Mouse (Mus musculus): ENCODE data around the gene Txk. TPM values are rescaled to one million over a fixed set of nuclear protein-coding genes. Genes with fewer than 3 reads are reported as not detected.
A peak's percentile ranks its signal among the peaks of the same experiment; 100 is the strongest.

The Txk gene
- total RNA-seq, 2 experiments from 2014 or later: 0.10 TPM

GRCm38 (mm10) chr5:72750226-72750625, 2.4 kb downstream of the Txk start:
- no peak for DNase-seq

DNA sequence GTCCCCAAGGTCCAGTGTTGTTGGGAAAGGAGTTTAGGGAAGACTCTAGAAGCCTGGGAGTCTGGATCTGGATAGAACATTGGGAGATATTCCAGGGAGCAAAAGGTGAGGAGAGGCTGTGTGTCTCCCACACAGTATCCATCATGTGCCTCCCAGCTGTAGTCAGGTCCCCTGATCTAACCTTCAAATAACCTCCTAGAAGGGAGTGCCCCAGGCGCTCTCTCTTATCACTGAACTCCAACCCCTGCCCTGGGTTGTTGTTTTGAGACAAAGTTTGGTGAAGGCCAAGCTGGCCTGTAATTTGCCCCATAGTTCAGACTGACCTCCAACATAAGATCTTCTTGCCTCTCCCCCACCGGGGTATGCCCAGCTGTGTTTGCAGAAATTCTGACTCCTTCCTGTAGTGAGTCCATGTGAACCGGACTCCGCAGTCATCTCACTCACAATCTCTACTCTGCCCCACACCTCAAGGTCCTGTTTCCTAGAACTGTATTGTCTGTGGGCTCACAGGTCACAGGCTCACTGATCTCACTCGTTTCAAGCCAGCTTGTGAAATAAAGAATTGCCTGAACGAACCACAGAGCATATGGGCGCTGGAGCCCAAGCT, 3.8 kb downstream of the Txk start:
- DNase-seq: no peak

DNA sequence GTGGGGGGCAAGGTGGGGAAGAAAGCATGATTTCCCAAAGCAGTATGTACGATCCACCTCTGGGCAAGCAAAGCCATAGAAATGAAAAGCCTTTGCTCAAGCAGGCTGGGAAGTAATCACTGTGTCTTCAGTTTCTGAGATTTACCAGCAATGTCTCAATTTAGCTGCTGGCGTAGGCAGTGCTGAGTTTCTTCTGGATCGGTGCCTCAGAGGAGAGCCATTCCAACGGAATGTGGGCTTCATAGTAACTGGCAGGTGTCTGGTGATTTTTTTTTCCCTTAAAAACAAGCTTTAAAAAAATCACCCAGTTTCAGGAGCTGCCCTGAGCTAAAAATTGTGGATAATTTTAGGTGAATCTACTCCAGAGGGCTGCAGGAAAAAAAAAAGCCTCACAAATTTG, 5.2 kb downstream of the Txk start:
- DNase-seq: no peak

GRCm38 (mm10) chr5:72746461-72746860, 6.1 kb downstream of the Txk start:
- no peak for DNase-seq

- no peak for DNase-seq
These were observed 9.5 kb downstream of the Txk start for GRCm38 (mm10) chr5:72743103-72743502.

DNA sequence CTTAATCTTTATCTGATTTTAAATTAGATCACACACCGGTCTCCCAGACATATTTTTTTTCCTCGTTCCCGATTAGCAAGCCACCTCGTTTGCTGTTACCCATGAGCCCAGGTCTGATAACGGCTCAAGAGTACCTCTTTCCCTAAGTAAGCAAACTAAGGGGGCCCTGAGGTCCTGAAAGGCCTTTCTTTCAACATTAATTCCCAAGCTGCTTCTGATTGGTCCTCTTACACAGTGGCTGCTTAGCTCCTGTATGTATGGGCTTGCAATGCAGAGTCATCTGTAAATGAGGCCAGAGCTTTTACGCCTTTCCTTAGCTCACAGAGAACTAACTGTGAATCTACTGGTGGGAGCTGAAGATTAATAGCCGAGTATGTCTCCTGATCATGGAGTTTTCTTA, 15.7 kb downstream of the Txk start:
- no peak for DNase-seq

DNA sequence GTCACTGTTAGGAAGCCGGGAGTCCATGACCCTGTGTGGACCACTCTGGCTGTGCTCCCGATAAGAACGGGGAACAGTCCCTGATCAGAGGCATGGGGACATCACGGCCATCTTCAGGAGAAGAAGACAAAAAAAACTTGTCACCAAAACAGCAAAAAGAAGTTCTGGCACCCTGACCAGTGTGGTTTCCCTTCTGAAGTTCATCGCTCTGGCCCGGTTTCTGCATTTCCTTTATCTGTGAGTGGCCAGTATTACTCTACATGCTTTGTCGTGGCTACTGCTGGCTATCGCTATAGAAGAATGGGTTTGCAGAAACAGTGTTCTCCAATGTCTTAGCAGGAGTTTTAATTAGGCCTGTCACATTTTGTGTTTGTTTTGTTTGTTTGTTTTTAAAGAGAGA, 16.1 kb downstream of the Txk start:
- no peak for DNase-seq

DNA sequence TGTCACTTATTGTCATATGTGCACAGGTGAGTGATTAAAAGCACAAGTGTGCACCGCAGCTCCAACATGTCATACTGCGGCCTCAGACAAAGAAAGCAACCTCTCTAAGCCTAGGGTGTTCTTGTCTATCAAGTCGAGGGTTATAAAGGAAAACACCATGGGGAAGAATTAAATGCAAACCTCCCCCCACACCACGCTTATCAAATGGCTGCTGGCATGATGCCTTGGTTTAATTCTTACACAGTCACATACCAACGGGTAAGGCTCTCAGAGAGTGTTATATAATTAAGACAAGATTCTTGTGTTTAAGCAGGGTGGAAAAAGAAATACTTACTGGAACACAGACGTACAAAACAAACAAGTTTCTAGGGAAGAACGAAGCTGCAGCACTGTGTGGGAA, 16.8 kb downstream of the Txk start:
- DNase-seq: no peak

- DNase-seq: no peak
These were observed 19.7 kb downstream of the Txk start for GRCm38 (mm10) chr5:72732885-72733284.

DNA sequence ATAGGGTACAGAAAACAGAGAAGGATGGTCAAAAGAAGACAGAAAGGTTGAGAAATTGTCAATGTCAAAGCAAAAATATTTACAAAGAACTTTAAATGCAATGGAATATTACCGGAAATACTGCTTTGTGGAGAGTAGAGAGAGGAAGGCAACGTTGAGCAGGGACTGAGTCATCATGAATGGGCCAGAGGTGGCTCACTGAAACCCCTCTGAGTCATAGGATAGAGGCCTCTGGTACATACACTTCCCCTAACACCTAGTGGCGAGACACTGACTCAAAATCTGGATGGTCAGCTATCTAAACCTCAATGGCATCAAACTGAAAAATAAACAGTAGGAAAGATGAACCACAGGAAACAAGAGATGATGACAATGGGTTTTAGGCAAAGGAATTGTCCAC, 27.2 kb downstream of the Txk start:
- no peak for DNase-seq

GRCm38 (mm10) chr5:72723429-72723828, 29.1 kb downstream of the Txk start:
- no peak for DNase-seq

DNA sequence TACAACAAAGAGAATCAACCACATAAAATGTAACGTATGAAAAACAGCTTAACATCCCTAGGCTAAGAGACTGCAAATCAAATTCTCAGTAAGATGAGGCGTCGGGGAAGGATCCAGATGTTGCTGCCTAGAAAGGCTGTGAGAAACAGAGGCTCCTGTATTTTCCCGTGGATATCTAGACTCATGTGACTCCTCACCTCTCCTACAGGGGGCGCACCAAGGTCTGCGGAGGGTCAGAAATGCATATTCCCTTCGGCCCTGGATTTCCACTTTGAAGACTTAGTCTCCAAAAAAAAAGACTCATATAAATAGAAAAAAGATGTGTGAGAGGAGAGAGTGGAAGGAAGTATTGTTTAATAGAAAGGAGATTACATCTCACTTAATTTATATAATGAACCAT, 32.0 kb downstream of the Txk start:
- DNase-seq: peak in 1 of 2 experiments; percentile 16

- DNase-seq: peak; percentile 51 to 61
These were observed 41.9 kb downstream of the Txk start for GRCm38 (mm10) chr5:72710572-72711278.

DNA sequence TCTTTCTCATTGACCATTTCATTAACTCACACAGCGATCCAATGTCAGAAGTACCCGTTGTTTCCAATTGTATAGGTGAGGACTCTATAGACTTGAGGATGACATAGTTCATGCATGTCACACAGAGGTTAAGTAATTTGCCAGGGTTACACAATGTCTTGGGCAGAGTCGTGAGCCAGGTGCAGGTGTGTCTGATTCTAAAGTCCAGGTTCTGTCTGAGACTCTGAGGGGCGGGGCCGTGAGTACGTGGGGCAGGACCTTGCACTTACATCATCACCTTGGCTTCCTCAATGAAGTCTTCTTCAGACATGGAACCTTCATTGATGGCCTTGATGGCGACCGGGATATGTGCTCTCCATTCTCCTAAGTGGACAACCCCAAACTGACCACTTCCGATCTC, 42.6 kb downstream of the Txk start:
- DNase-seq: no peak

GRCm38 (mm10) chr5:72709451-72709850, 43.1 kb downstream of the Txk start:
- no peak for DNase-seq

DNA sequence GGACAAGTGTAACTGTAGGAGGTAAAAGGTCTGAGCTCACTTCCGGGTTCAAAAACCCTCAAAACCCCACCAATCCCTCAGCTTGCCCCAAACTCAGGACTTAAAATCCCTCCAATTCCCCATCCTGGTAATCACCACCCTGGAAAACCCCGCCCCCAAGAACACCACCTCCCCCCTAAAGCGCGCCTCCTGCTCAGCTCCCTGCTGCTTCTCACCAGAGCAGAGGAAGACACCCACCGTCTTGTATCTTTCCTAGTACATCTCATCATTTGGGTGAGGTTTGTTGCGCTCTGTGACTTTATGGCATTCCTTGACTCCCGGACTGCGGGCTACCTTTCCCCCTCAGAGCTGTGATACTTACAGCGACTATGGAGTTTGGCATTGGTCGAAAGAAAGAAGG, 45.9 kb downstream of the Txk start:
- no peak for DNase-seq

- no peak for DNase-seq
These were observed 46.5 kb downstream of the Txk start for GRCm38 (mm10) chr5:72706095-72706494.

DNA sequence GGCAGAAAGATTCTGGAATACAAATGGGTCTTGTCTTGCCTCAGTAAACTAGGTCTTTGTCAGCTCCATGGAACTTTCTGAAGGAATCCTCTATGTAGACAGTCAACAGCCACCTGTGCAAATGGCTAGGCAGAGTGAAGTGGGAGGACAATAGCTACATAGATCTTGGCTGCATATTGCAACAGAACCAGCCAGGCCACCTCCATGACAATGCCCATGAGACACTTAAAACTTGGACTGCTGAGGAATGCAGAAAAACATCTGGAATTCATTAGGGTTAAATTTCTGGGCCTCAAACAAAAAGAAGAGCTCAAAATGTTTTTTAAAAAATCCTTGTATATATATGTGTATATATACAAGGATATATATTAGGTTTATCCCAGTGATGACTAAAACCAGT, 50.4 kb downstream of the Txk start:
- no peak for DNase-seq

DNA sequence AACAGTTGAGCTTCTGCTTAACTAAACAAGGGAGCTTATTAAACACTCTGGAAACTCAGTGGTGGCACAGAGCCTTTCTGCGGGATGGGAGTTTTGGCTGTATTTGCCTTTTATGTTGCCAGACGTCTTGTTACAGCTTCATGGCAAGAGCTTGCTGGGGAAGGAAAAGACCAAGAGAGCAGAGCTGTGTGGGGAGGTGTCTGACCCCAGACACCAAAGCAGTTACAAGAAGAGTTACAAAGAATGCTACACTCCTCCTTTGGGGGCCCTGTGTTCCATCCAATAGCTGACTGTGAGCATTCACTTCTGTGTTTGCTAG, 53.1 kb downstream of the Txk start:
- DNase-seq: no peak

DNA sequence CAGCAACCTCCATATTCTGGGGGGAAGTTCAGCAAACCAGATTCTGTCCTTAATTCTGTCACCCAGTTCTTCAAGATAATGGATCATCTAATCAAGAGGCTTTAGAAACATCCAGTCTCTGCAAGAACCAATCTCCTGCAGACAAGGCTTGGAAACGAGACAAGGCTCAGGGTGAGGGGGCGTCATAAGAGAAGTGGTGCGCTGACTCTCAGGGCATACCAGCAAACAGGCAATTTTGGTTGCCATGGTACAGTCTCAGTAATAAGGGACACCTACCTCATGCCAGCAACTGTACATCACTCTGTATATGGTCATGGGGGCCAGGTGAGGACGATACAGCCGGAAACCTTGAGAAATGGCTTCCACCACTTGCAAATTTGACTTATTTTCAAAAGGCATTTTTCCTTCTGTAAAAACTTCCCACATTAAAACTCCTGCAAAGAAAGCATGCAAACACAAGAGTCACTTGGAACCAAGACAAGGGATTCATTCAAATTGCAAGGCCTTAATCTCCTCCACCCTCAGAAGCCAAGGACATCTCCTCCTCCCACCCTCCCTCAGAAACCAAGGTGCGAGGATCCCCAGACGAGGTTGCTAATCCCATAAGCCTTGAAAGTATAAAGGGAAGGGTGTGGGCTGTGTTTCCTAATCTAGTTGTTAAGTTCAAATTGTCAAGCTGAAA, 53.6 kb downstream of the Txk start:
- DNase-seq: no peak

DNA sequence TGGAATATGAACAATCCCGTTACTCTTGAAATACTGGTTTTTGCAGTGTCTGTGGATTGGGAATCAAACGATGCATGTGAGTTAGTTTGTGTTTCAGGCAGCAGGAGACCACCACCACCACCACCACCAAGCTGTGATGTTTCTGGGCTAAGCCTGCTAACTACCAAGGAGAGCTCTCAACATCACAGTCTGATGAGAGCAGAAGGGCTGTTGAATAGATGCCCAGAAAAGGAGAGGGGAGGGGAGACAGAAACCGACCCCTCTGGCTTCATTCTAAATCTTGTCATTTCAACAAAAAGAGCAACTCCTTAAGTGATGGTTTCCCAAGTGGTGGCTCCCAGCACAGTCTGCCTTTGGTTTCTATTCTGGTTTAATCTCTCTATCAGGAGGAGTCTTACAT, 54.2 kb downstream of the Txk start:
- DNase-seq: no peak

- no peak for DNase-seq
These were observed 56.1 kb downstream of the Txk start for GRCm38 (mm10) chr5:72696491-72696890.

GRCm38 (mm10) chr5:72694684-72695083, 57.9 kb downstream of the Txk start:
- no peak for DNase-seq

DNA sequence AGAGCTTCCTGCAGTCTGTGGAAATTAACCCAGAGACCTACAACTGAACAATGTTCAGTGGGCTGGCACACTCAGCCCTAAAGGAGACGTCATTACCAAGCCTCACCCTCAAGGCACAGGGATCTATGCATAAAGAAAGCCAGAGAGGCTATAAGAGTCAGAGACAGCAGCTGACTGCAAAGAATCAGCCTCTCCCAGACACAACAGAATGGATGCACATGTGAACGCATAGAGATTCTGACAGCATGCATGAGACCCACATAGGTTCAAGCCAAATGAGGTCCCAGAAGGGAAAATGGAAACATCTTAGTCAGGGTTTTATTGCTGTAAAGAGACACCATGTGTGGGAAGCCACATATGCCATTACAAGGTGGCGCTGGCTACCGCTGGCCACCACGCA, 62.1 kb downstream of the Txk start:
- DNase-seq: no peak
